Mouse (Mus musculus) liver, embryonic 15.5 days (tissue): ENCODE data around the gene Snx27. TPM values are rescaled to one million over a fixed set of nuclear protein-coding genes. Genes with fewer than 3 reads are reported as not detected.

Source experiments
- ATAC-seq: fragments of 200-750 bp; cut with Nextera tagmentation; 2 replicates; pipeline ENCODE4 v1.8.0; 2017; ENCODE audit warnings: moderate number of reproducible peaks, mild to moderate bottlenecking, moderate library complexity; ENCODE audit not compliant: insufficient read depth
- H3K27ac ChIP-seq: fragments of 300-500 bp; sonication (generic); replicated peaks from 2 replicates; pipeline ENCODE4 v1.5.1; 2015; ENCODE audit warnings: mild to moderate bottlenecking, inconsistent platforms
- H3K27me3 ChIP-seq: fragments of 300-500 bp; sonication (generic); 2 replicates; pipeline ENCODE4 v1.6.1; 2015; ENCODE audit warnings: mild to moderate bottlenecking, inconsistent platforms
- H3K36me3 ChIP-seq: fragments of 300-500 bp; sonication (generic); replicated peaks from 2 replicates; pipeline ENCODE4 v1.6.1; 2015; ENCODE audit warnings: moderate library complexity, mild to moderate bottlenecking, inconsistent platforms
- H3K4me1 ChIP-seq: fragments of 300-500 bp; sonication (generic); replicated peaks from 2 replicates; pipeline ENCODE4 v1.6.1; 2015; ENCODE audit warnings: inconsistent platforms
- H3K4me2 ChIP-seq: fragments of 300-500 bp; sonication (generic); 2 replicates; pipeline ENCODE4 v1.6.1; 2015; ENCODE audit warnings: moderate library complexity, mild to moderate bottlenecking, inconsistent platforms
- H3K4me3 ChIP-seq: fragments of 300-500 bp; sonication (generic); replicated peaks from 2 replicates; pipeline ENCODE4 v1.5.1; 2015; ENCODE audit warnings: mild to moderate bottlenecking, inconsistent platforms
- H3K9ac ChIP-seq: fragments of 300-500 bp; sonication (generic); 2 replicates; pipeline ENCODE4 v1.6.1; 2015; ENCODE audit warnings: moderate library complexity, mild to moderate bottlenecking, inconsistent platforms
- H3K9me3 ChIP-seq: fragments of 300-500 bp; sonication (generic); replicated peaks from 2 replicates; pipeline ENCODE4 v1.6.1; 2016; ENCODE audit warnings: inconsistent platforms
- WGBS: fragments of 180-500 bp; shearing (Covaris S2); methylation state at CpG from one replicate; pipeline ENCODE4 v1.1.7; 2015; ENCODE audit warnings: mixed read lengths; ENCODE audit not compliant: insufficient replicate concordance; 5-methylcytosine and 5-hydroxymethylcytosine counted together
- polyA plus RNA-seq: library from polyadenylated mRNA; unstranded; fragments of >200 nt; fragmentation: Nextera tagmentation; extraction: Ambion mirVana; gene quantifications from 2 replicates; pipeline ENCODE4 v1.2.1, GENCODE M21; 2015

Gene Snx27
- polyA plus RNA-seq, 1 experiment from 2014 or later: 12.1 TPM

GRCm38 (mm10) chr3:94567242-94567641 is 15.3 kb downstream of the Snx27 start:
- Histone ChIP-seq H3K27me3 (no peaks in the 10 kb centered on the region), H3K9me3 (no peaks in the 10 kb centered on the region), H3K4me3 (no peak overlapping the region), H3K9ac (no peak overlapping the region), H3K4me1 (no peaks in the 10 kb centered on the region), H3K27ac (no peak overlapping the region), H3K36me3 (no peaks in the 10 kb centered on the region), H3K4me2 (no peak overlapping the region)
- ATAC-seq: no peak
- WGBS: 75% methylated on average over 2 of the region's 2 CpGs

GRCm38 (mm10) chr3:94565557-94565956 is 17.0 kb downstream of the Snx27 start:
- Histone ChIP-seq H3K4me1 (no peaks in the 10 kb centered on the region), H3K9ac (no peak overlapping the region), H3K4me3 (no peak overlapping the region), H3K27me3 (no peaks in the 10 kb centered on the region), H3K36me3 (0 out of 2 replicates have a peak, but pooled peaks cover 5% of the 10 kb centered on the region), H3K4me2 (no peak overlapping the region), H3K27ac (no peak overlapping the region), H3K9me3 (no peaks in the 10 kb centered on the region)
- 65% methylated on average over 2 of the region's 2 CpGs for WGBS
- no peak for ATAC-seq

- no peak for ATAC-seq
- no peaks in the 10 kb centered on the region for H3K9me3 ChIP-seq
- H3K27me3 ChIP-seq: no peaks in the 10 kb centered on the region
- H3K4me2 ChIP-seq: no peak overlapping the region
- 0 out of 2 replicates have a peak, but pooled peaks cover 6% of the 10 kb centered on the region for H3K36me3 ChIP-seq
- WGBS: 66% methylated on average over 3 of the region's 3 CpGs
- no peak overlapping the region for H3K9ac ChIP-seq
- H3K4me1 ChIP-seq: no peaks in the 10 kb centered on the region
- H3K27ac ChIP-seq: no peak overlapping the region
- no peak overlapping the region for H3K4me3 ChIP-seq
Measured at GRCm38 (mm10) chr3:94565127-94565526, 17.4 kb downstream of the Snx27 start.

- H3K9me3 ChIP-seq: no peaks in the 10 kb centered on the region
- H3K27ac ChIP-seq: no peak overlapping the region
- H3K27me3 ChIP-seq: no peaks in the 10 kb centered on the region
- no peak overlapping the region for H3K9ac ChIP-seq
- peaks cover 13% of the 10 kb centered on the region for H3K36me3 ChIP-seq
- H3K4me3 ChIP-seq: no peak overlapping the region
- no peak for ATAC-seq
- no peaks in the 10 kb centered on the region for H3K4me1 ChIP-seq
- H3K4me2 ChIP-seq: no peak overlapping the region
- 70% methylated on average over 4 of the region's 4 CpGs for WGBS
Measured at GRCm38 (mm10) chr3:94564356-94565010, 18.0 kb downstream of the Snx27 start.

GRCm38 (mm10) chr3:94563163-94563562 is 19.4 kb downstream of the Snx27 start:
- H3K4me2 ChIP-seq: no peak overlapping the region
- H3K27ac ChIP-seq: no peak overlapping the region
- no peak overlapping the region for H3K4me3 ChIP-seq
- no peaks in the 10 kb centered on the region for H3K4me1 ChIP-seq
- no peaks in the 10 kb centered on the region for H3K9me3 ChIP-seq
- H3K9ac ChIP-seq: no peak overlapping the region
- 70% methylated on average over 3 of the region's 3 CpGs for WGBS
- no peaks in the 10 kb centered on the region for H3K27me3 ChIP-seq
- H3K36me3 ChIP-seq: peaks cover 22% of the 10 kb centered on the region
- no peak for ATAC-seq

- no peak overlapping the region for H3K4me2 ChIP-seq
- H3K4me3 ChIP-seq: no peak overlapping the region
- WGBS: 65% methylated on average over 5 of the region's 5 CpGs
Measured at GRCm38 (mm10) chr3:94559931-94560429, 22.5 kb downstream of the Snx27 start.

GRCm38 (mm10) chr3:94549041-94549440 is 33.5 kb downstream of the Snx27 start:
- WGBS: 48% methylated on average over 2 of the region's 2 CpGs
- Histone ChIP-seq H3K4me2 (no peak overlapping the region), H3K27me3 (no peaks in the 10 kb centered on the region), H3K4me1 (no peaks in the 10 kb centered on the region), H3K4me3 (no peak overlapping the region), H3K27ac (no peak overlapping the region), H3K9ac (no peak overlapping the region), H3K36me3 (no peaks in the 10 kb centered on the region), H3K9me3 (no peaks in the 10 kb centered on the region)
- no peak for ATAC-seq

More at GRCm38 (mm10) chr3:94559931-94560429, 22.5 kb downstream of the Snx27 start:
- H3K36me3 ChIP-seq: peaks cover 29% of the 10 kb centered on the region
- no peaks in the 10 kb centered on the region for H3K9me3 ChIP-seq
- no peaks in the 10 kb centered on the region for H3K4me1 ChIP-seq
- no peak overlapping the region for H3K9ac ChIP-seq
- no peak for ATAC-seq
- no peaks in the 10 kb centered on the region for H3K27me3 ChIP-seq
- H3K27ac ChIP-seq: no peak overlapping the region

- Histone ChIP-seq H3K27me3 (no peaks in the 10 kb centered on the region), H3K9ac (no peak overlapping the region), H3K4me3 (no peak overlapping the region), H3K9me3 (no peaks in the 10 kb centered on the region), H3K4me1 (peaks cover 4% of the 10 kb centered on the region; the same call in 1 of the 2 replicates), H3K4me2 (no peak overlapping the region), H3K27ac (peak overlapping the region; percentile 53; the same call in 1 of the 2 replicates), H3K36me3 (no peaks in the 10 kb centered on the region)
- peak; percentile 12; the same call in 1 of the 2 replicates for ATAC-seq
- 82% methylated on average over 3 of the region's 3 CpGs for WGBS
Measured at GRCm38 (mm10) chr3:94537187-94537586, 45.3 kb downstream of the Snx27 start.

GRCm38 (mm10) chr3:94533968-94534367 is 48.5 kb downstream of the Snx27 start:
- H3K4me2 ChIP-seq: no peak overlapping the region
- no peak overlapping the region for H3K9ac ChIP-seq
- no peak overlapping the region for H3K27ac ChIP-seq
- peaks cover 10% of the 10 kb centered on the region for H3K36me3 ChIP-seq
- H3K27me3 ChIP-seq: no peaks in the 10 kb centered on the region
- peaks cover 4% of the 10 kb centered on the region; the same call in 1 of the 2 replicates for H3K4me1 ChIP-seq
- H3K9me3 ChIP-seq: no peaks in the 10 kb centered on the region
- no peak for ATAC-seq
- H3K4me3 ChIP-seq: no peak overlapping the region

GRCm38 (mm10) chr3:94526731-94527130 is 55.8 kb downstream of the Snx27 start:
- no peak overlapping the region for H3K4me2 ChIP-seq
- no peak overlapping the region for H3K4me3 ChIP-seq
- H3K27me3 ChIP-seq: no peaks in the 10 kb centered on the region
- no peak for ATAC-seq
- peaks cover 34% of the 10 kb centered on the region for H3K36me3 ChIP-seq
- no peaks in the 10 kb centered on the region for H3K4me1 ChIP-seq
- H3K9me3 ChIP-seq: no peaks in the 10 kb centered on the region
- H3K9ac ChIP-seq: no peak overlapping the region
- no peak overlapping the region for H3K27ac ChIP-seq
- 66% methylated on average over 2 of the region's 2 CpGs for WGBS

- Histone ChIP-seq H3K9me3 (no peaks in the 10 kb centered on the region), H3K27ac (no peak overlapping the region), H3K27me3 (no peaks in the 10 kb centered on the region), H3K4me3 (no peak overlapping the region), H3K9ac (no peak overlapping the region), H3K4me2 (no peak overlapping the region), H3K4me1 (no peaks in the 10 kb centered on the region), H3K36me3 (peaks cover 36% of the 10 kb centered on the region)
- no peak for ATAC-seq
- 81% methylated on average over 1 of the region's 1 CpGs for WGBS
Measured at GRCm38 (mm10) chr3:94506664-94507063, 75.9 kb downstream of the Snx27 start.

- Histone ChIP-seq H3K9me3 (no peaks in the 10 kb centered on the region), H3K4me1 (no peaks in the 10 kb centered on the region), H3K27ac (no peak overlapping the region), H3K9ac (no peak overlapping the region), H3K4me3 (no peak overlapping the region), H3K4me2 (no peak overlapping the region), H3K36me3 (peaks cover 53% of the 10 kb centered on the region), H3K27me3 (no peaks in the 10 kb centered on the region)
- ATAC-seq: no peak
- WGBS: 72% methylated on average over 3 of the region's 3 CpGs
Measured at GRCm38 (mm10) chr3:94502243-94502642, 80.3 kb downstream of the Snx27 start.
